Mouse (Mus musculus): ENCODE results near the gene 1810043G02Rik. TPM values are rescaled to one million over a fixed set of nuclear protein-coding genes. Genes with fewer than 3 reads are reported as not detected.

1810043G02Rik gene
- polyA plus RNA-seq (2015; fragmentation: Nextera tagmentation; extraction: Ambion mirVana), result 28.7 and 30.4 TPM in 2 replicates

DNA sequence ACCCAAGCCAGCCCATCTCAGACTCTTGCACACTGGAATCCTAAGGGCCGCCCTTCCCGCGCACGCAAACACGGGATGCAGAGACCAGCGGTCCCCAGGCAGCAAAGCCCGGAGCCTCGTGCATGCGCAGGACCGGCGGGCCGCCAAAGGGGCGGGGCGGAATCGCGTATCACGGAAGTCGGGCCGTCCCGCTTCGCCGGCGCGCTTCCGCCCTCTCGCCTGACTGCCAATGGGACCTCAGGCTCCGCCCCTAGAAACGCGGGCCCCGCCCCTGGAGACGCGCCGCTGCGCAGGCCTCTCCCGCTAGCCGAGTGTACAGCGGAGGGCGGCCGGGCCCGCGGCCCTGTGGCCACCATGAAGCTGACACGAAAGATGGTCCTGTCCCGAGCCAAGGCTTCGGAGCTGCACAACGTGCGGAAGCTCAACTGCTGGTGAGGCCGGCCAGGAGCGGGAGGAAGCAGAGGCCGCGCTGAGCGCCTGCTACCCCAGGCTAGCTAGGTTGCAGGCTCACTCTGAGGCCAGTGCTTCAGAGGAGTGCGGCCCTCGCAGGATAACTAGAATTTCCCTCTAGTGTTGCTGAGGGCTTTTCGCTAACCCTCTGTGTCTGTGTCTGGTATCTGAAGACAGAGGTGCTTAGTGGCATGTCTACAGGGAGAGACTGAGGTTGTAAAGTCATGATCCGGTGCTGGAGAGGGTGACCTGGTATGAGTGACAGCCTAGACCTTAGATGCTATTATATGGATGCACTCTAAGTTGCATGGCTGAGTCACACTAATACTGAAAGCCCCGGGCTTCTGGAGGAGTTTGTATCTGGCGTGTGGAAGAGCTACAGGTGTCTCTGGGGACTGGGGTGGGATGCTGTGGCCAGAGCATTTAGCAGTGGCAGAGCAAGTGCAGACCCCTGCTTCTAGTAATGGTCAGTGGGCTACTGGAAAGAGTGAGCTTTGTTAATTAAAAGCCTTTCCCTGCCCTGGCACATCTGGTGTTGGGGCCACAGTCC, at the start of gene 1810043G02Rik:
Gene 1810043G02Rik, plus strand, starts transcription at position 174 of the 1,000 bp plus-strand sequence.

GRCm38 (mm10) chr10:77970481-77970880, 7.8 kb upstream of the 1810043G02Rik start, which contains the start of gene Trpm2:
TSS of gene Trpm2 (minus strand) at chr10:77970563.

DNA sequence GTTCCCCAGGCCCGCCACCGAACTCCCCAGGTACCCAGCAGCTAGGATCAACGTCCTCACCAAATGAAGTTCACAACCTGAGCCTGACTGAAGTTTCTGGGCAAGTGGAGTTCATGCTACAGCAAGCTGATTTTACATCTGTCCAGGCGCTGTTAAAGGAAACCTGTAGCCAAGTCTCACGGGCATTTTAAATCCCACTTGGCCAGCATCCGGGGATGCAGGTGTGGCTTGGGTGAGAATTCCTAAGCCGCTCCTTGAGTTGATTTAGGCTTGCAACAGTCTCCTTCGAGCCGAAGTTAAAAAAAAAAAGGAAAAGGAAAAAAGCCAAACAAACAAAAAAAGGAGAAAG, 31.6 kb downstream of the 1810043G02Rik start, which contains the start of gene Pfkl:
Gene Pfkl, minus strand, starts transcription at position 139 of the 349 bp plus-strand sequence.

Other genes starting within 250 kb of the 1810043G02Rik start
- not detected in 2 replicates for gene Gm18596, start 235.9 kb upstream of the 1810043G02Rik start, polyA plus RNA-seq (2015; fragmentation: Nextera tagmentation; extraction: Ambion mirVana)
- not detected in 2 replicates for gene Gm9736, start 227.2 kb upstream of the 1810043G02Rik start, polyA plus RNA-seq (2015; fragmentation: Nextera tagmentation; extraction: Ambion mirVana)
- gene Gm3233, start 218.8 kb upstream of the 1810043G02Rik start, polyA plus RNA-seq (2015; fragmentation: Nextera tagmentation; extraction: Ambion mirVana), result not detected in 2 replicates
- gene Gm3238, start 207.2 kb upstream of the 1810043G02Rik start, polyA plus RNA-seq (2015; fragmentation: Nextera tagmentation; extraction: Ambion mirVana), result not detected in 2 replicates
- gene Gm7138, start 201.6 kb upstream of the 1810043G02Rik start, polyA plus RNA-seq (2015; fragmentation: Nextera tagmentation; extraction: Ambion mirVana), result not detected in 2 replicates
- not detected in 2 replicates for gene Gm3250, start 196.0 kb upstream of the 1810043G02Rik start, polyA plus RNA-seq (2015; fragmentation: Nextera tagmentation; extraction: Ambion mirVana)
- not detected in 2 replicates for gene Gm7137, start 190.3 kb upstream of the 1810043G02Rik start, polyA plus RNA-seq (2015; fragmentation: Nextera tagmentation; extraction: Ambion mirVana)
- not detected in 2 replicates for gene Gm9639, start 183.4 kb upstream of the 1810043G02Rik start, polyA plus RNA-seq (2015; fragmentation: Nextera tagmentation; extraction: Ambion mirVana)
- gene Gm19668, start 179.4 kb upstream of the 1810043G02Rik start, polyA plus RNA-seq (2015; fragmentation: Nextera tagmentation; extraction: Ambion mirVana), result not detected in 2 replicates
- gene Gm9507, start 166.7 kb upstream of the 1810043G02Rik start, polyA plus RNA-seq (2015; fragmentation: Nextera tagmentation; extraction: Ambion mirVana), result not detected in 2 replicates
- not detected in 2 replicates for gene Gm2696, start 163.8 kb upstream of the 1810043G02Rik start, polyA plus RNA-seq (2015; fragmentation: Nextera tagmentation; extraction: Ambion mirVana)
- gene Krtap10-4, start 151.4 kb upstream of the 1810043G02Rik start, polyA plus RNA-seq (2015; fragmentation: Nextera tagmentation; extraction: Ambion mirVana), result not detected in 2 replicates
- not detected in 2 replicates for gene Krtap10-10, start 142.6 kb upstream of the 1810043G02Rik start, polyA plus RNA-seq (2015; fragmentation: Nextera tagmentation; extraction: Ambion mirVana)
- not detected in 2 replicates for gene Gm36176, start 131.7 kb upstream of the 1810043G02Rik start, polyA plus RNA-seq (2015; fragmentation: Nextera tagmentation; extraction: Ambion mirVana)
- not detected in 2 replicates for gene Gm10318, start 125.7 kb upstream of the 1810043G02Rik start, polyA plus RNA-seq (2015; fragmentation: Nextera tagmentation; extraction: Ambion mirVana)
- not detected in 2 replicates for gene Gm3285, start 116.5 kb upstream of the 1810043G02Rik start, polyA plus RNA-seq (2015; fragmentation: Nextera tagmentation; extraction: Ambion mirVana)
- 4.3 and 8.2 TPM in 2 replicates for gene Lrrc3, start 76.0 kb upstream of the 1810043G02Rik start, polyA plus RNA-seq (2015; fragmentation: Nextera tagmentation; extraction: Ambion mirVana)
- gene Trpm2, start 8.0 kb upstream of the 1810043G02Rik start, polyA plus RNA-seq (2015; fragmentation: Nextera tagmentation; extraction: Ambion mirVana), result 0.85 and 1.3 TPM in 2 replicates
- 31.0 and 54.7 TPM in 2 replicates for gene Pfkl, start 31.6 kb downstream of the 1810043G02Rik start, polyA plus RNA-seq (2015; fragmentation: Nextera tagmentation; extraction: Ambion mirVana)
- gene Dnmt3l, start 63.4 kb downstream of the 1810043G02Rik start, polyA plus RNA-seq (2015; fragmentation: Nextera tagmentation; extraction: Ambion mirVana), result 6.2 and 10.3 TPM in 2 replicates
- 0.07 and 0.08 TPM in 2 replicates for gene Aire, start 65.1 kb downstream of the 1810043G02Rik start, polyA plus RNA-seq (2015; fragmentation: Nextera tagmentation; extraction: Ambion mirVana)
- gene Icosl, start 90.8 kb downstream of the 1810043G02Rik start, polyA plus RNA-seq (2015; fragmentation: Nextera tagmentation; extraction: Ambion mirVana), result 4.5 and 5.5 TPM in 2 replicates
- gene D10Jhu81e, start 191.3 kb downstream of the 1810043G02Rik start, polyA plus RNA-seq (2015; fragmentation: Nextera tagmentation; extraction: Ambion mirVana), result 48.1 and 80.0 TPM in 2 replicates
- 6.9 and 9.8 TPM in 2 replicates for gene Pwp2, start 206.6 kb downstream of the 1810043G02Rik start, polyA plus RNA-seq (2015; fragmentation: Nextera tagmentation; extraction: Ambion mirVana)